Mouse (Mus musculus) CD4-positive naive resting alpha-beta T cell, adult 57 days (primary cell): ENCODE data around the gene Defa34. TPM values are rescaled to one million over a fixed set of nuclear protein-coding genes. Genes with fewer than 3 reads are reported as not detected.

Experiments
- total RNA-seq: library from RNA; stranded (reverse); gene quantifications from one replicate; pipeline ENCODE4 v1.2.4, GENCODE M21; 2023

Defa34 gene
- not detected for total RNA-seq

GRCm38 (mm10) chr8:21665497-21665896, at the start of gene Defa34:
Gene Defa34, plus strand, starts transcription at chr8:21665797.

GRCm38 (mm10) chr8:21617883-21618282, 47.7 kb upstream of the Defa34 start, which contains the start of gene Defa26:
Gene Defa26, plus strand, starts transcription at chr8:21618183.

GRCm38 (mm10) chr8:21655480-21655879, 10.1 kb upstream of the Defa34 start, which contains the start of gene Defa17:
Gene Defa17, plus strand, starts transcription at chr8:21655780.

GRCm38 (mm10) chr8:21703545-21703944, 37.9 kb downstream of the Defa34 start, which contains the start of gene AY761184:
Gene AY761184, minus strand, starts transcription at chr8:21703645.

Other genes with a start within 250 kb of the Defa34 start
- not detected for gene Defa36, start 238.4 kb upstream of the Defa34 start, total RNA-seq
- not detected for gene Gm7849, start 209.2 kb upstream of the Defa34 start, total RNA-seq
- not detected for gene Defa20, start 156.5 kb upstream of the Defa34 start, total RNA-seq
- gene Defa32, start 136.8 kb upstream of the Defa34 start, total RNA-seq, result not detected
- not detected for gene Defa37, start 100.4 kb upstream of the Defa34 start, total RNA-seq
- gene Defa28, start 82.8 kb upstream of the Defa34 start, total RNA-seq, result not detected
- gene Gm7861, start 71.3 kb upstream of the Defa34 start, total RNA-seq, result not detected
- gene Defa26, start 47.6 kb upstream of the Defa34 start, total RNA-seq, result not detected
- gene Defa17, start 10.0 kb upstream of the Defa34 start, total RNA-seq, result not detected
- gene AY761184, start 37.8 kb downstream of the Defa34 start, total RNA-seq, result not detected
- gene Defa24, start 68.7 kb downstream of the Defa34 start, total RNA-seq, result not detected
- gene Defb50, start 157.7 kb downstream of the Defa34 start, total RNA-seq, result not detected
- not detected for gene Defb2, start 174.1 kb downstream of the Defa34 start, total RNA-seq
- gene Defb10, start 193.1 kb downstream of the Defa34 start, total RNA-seq, result not detected
- gene Defb9, start 219.6 kb downstream of the Defa34 start, total RNA-seq, result not detected
- gene Defb11, start 240.6 kb downstream of the Defa34 start, total RNA-seq, result not detected